Mouse (Mus musculus) lung, embryonic 15.5 days (tissue): Measurements from ENCODE around the gene Tenm3. TPM values are rescaled to one million over a fixed set of nuclear protein-coding genes. Genes with fewer than 3 reads are reported as not detected.
A peak's percentile ranks its signal among the peaks of the same experiment; 100 is the strongest.

Source experiments
- ATAC-seq: fragments of 200-750 bp; cut with Nextera tagmentation; 2 replicates; pipeline ENCODE4 v1.8.0; 2017; ENCODE audit warnings: moderate number of reproducible peaks, borderline replicate concordance; ENCODE audit not compliant: low FRiP score, low TSS enrichment; ENCODE audit errors: extremely low read depth
- H3K27ac ChIP-seq: fragments of 300-500 bp; sonication (generic); 2 replicates; pipeline ENCODE4 v1.5.1; 2015; ENCODE audit warnings: moderate library complexity, mild to moderate bottlenecking, inconsistent platforms
- H3K27me3 ChIP-seq: fragments of 300-500 bp; sonication (generic); 2 replicates; pipeline ENCODE4 v1.6.1; 2015; ENCODE audit warnings: inconsistent platforms
- H3K36me3 ChIP-seq: fragments of 300-500 bp; sonication (generic); 2 replicates; pipeline ENCODE4 v1.6.1; 2015; ENCODE audit warnings: inconsistent platforms
- H3K4me1 ChIP-seq: fragments of 300-500 bp; sonication (generic); 2 replicates; pipeline ENCODE4 v1.6.1; 2015; ENCODE audit warnings: inconsistent platforms
- H3K4me2 ChIP-seq: fragments of 300-500 bp; sonication (generic); 2 replicates; pipeline ENCODE4 v1.6.1; 2015; ENCODE audit warnings: inconsistent platforms, mild to moderate bottlenecking, moderate library complexity
- H3K4me3 ChIP-seq: fragments of 300-500 bp; sonication (generic); 2 replicates; pipeline ENCODE4 v1.5.1; 2015; ENCODE audit warnings: mild to moderate bottlenecking, inconsistent platforms
- H3K9ac ChIP-seq: fragments of 300-500 bp; sonication (generic); 2 replicates; pipeline ENCODE4 v1.6.1; 2015; ENCODE audit warnings: inconsistent platforms
- H3K9me3 ChIP-seq: fragments of 300-500 bp; sonication (generic); 2 replicates; pipeline ENCODE4 v1.6.1; 2016; ENCODE audit warnings: inconsistent platforms
- WGBS: fragments of 180-500 bp; shearing (Covaris S2); methylation state at CpG from one replicate; pipeline ENCODE4 v1.1.7; 2015; 5-methylcytosine and 5-hydroxymethylcytosine counted together
- polyA plus RNA-seq: library from polyadenylated mRNA; unstranded; fragments of >200 nt; fragmentation: Nextera tagmentation; extraction: Ambion mirVana; gene quantifications from 2 replicates; pipeline ENCODE4 v1.2.1, GENCODE M21; 2015

Tenm3 gene
- 5.1 and 5.7 TPM in 2 replicates for polyA plus RNA-seq

- peak within 1 kb of the TSS; percentile 73 for H3K4me3 ChIP-seq
- peaks cover 82% of the 10 kb centered on the region for H3K27me3 ChIP-seq
- no peak for ATAC-seq
- peak within 1 kb of the TSS; percentile 96 for H3K4me2 ChIP-seq
- under 1% methylated on average over 19 of the region's 19 CpGs for WGBS
- no peaks in the 10 kb centered on the region for H3K36me3 ChIP-seq
- peaks cover 22% of the 10 kb centered on the region for H3K4me1 ChIP-seq
- H3K9ac ChIP-seq = peak within 1 kb of the TSS; percentile 53
- H3K9me3 ChIP-seq = no peaks in the 10 kb centered on the region
- no peak within 1 kb of the TSS; the same call in 1 of the 2 replicates for H3K27ac ChIP-seq
Measured at GRCm38 (mm10) chr8:48843931-48844285, at the start of gene Tenm3. Gene Tenm3, minus strand, starts transcription at chr8:48843951.

- Histone ChIP-seq H3K27ac (no peak overlapping the region), H3K36me3 (no peaks in the 10 kb centered on the region), H3K27me3 (no peaks in the 10 kb centered on the region), H3K4me1 (no peaks in the 10 kb centered on the region), H3K4me2 (no peak overlapping the region), H3K4me3 (no peak overlapping the region), H3K9me3 (no peaks in the 10 kb centered on the region), H3K9ac (no peak overlapping the region)
- 58% methylated on average over 7 of the region's 7 CpGs for WGBS
- no peak for ATAC-seq
Measured at GRCm38 (mm10) chr8:48890216-48890765, 46.5 kb upstream of the Tenm3 start.

DNA sequence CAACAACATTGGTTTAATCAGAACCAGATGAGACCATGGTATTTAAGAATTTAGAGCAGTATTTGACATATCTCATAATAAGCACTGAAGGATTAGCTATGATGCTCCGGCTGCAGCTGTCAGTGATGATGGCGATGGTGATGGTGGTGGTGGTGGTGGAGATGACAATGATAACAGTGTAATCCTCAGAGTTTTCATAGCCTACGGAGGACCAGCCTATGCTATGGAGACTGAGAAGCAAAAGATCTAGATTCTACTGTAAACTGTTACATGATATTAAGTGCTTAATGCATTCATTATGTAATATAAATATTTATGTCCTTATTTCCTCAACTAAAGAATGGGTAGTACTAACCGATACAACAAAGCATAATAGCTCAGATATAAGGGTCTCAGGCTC, 40.5 kb upstream of the Tenm3 start:
- H3K4me1 ChIP-seq = no peaks in the 10 kb centered on the region

DNA sequence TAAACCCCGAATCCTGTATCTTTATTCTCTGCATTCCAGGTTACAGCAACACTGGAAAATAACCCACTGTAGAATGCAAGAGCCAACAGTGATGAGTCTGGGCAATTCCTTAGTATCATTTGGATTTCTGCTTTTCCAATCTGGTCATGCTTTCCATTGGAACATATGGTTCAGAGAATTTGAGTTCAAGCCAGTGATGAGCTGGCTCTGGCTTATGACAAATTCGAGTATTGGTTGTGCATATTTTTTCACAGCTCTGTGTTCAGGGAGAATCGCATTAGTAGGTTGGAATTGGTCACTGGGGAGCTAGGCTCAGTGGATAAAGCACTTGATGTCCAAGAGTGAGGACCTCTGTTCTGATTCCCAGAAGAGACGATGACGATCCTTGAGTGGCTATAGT, 36.8 kb upstream of the Tenm3 start:
- no peak overlapping the region for H3K27ac ChIP-seq
- H3K36me3 ChIP-seq = no peaks in the 10 kb centered on the region
- no peak overlapping the region for H3K4me3 ChIP-seq
- H3K27me3 ChIP-seq = no peaks in the 10 kb centered on the region
- no peak overlapping the region for H3K4me2 ChIP-seq
- 89% methylated on average over 5 of the region's 5 CpGs for WGBS
- H3K9ac ChIP-seq = no peak overlapping the region
- no peaks in the 10 kb centered on the region for H3K9me3 ChIP-seq
- H3K4me1 ChIP-seq = no peaks in the 10 kb centered on the region
- no peak for ATAC-seq

More for the DNA sequence above, 40.5 kb upstream of the Tenm3 start:
- Histone ChIP-seq H3K27me3 (no peaks in the 10 kb centered on the region), H3K4me3 (no peak overlapping the region), H3K9ac (no peak overlapping the region), H3K9me3 (no peaks in the 10 kb centered on the region), H3K36me3 (no peaks in the 10 kb centered on the region), H3K4me2 (no peak overlapping the region), H3K27ac (no peak overlapping the region)
- peak; percentile 57; the same call in 1 of the 2 replicates for ATAC-seq
- WGBS = 51% methylated on average over 4 of the region's 4 CpGs

DNA sequence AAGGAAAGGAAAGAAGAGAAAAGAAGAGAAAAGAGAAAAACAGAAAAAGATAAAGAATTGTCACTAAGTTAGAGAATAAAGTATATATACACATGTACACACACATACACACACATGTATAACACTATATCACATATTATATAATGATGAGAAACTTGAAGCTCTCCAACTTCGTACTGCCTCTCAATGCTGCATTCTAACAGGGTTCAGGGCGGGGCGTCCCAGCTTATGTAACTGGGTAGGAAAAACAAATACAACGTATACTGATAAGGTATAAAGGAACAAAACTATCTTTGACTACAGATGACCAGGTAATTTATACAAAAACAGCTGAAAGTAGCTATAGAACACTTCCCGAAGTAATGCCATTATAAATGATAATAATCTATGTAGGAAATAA, 22.2 kb upstream of the Tenm3 start:
- Histone ChIP-seq H3K27ac (no peak overlapping the region), H3K4me1 (no peaks in the 10 kb centered on the region), H3K36me3 (no peaks in the 10 kb centered on the region), H3K27me3 (no peaks in the 10 kb centered on the region), H3K4me2 (no peak overlapping the region), H3K4me3 (no peak overlapping the region), H3K9me3 (no peaks in the 10 kb centered on the region), H3K9ac (no peak overlapping the region)
- 86% methylated on average over 5 of the region's 5 CpGs for WGBS
- ATAC-seq = no peak

- H3K27me3 ChIP-seq = no peaks in the 10 kb centered on the region
- no peak overlapping the region for H3K9ac ChIP-seq
- H3K4me1 ChIP-seq = no peaks in the 10 kb centered on the region
- no peaks in the 10 kb centered on the region for H3K9me3 ChIP-seq
- ATAC-seq = no peak
- H3K4me2 ChIP-seq = no peak overlapping the region
- H3K4me3 ChIP-seq = no peak overlapping the region
- no peaks in the 10 kb centered on the region for H3K36me3 ChIP-seq
- WGBS = 48% methylated on average over 4 of the region's 4 CpGs
- no peak overlapping the region for H3K27ac ChIP-seq
Measured at GRCm38 (mm10) chr8:48865485-48865884, 21.7 kb upstream of the Tenm3 start.

DNA sequence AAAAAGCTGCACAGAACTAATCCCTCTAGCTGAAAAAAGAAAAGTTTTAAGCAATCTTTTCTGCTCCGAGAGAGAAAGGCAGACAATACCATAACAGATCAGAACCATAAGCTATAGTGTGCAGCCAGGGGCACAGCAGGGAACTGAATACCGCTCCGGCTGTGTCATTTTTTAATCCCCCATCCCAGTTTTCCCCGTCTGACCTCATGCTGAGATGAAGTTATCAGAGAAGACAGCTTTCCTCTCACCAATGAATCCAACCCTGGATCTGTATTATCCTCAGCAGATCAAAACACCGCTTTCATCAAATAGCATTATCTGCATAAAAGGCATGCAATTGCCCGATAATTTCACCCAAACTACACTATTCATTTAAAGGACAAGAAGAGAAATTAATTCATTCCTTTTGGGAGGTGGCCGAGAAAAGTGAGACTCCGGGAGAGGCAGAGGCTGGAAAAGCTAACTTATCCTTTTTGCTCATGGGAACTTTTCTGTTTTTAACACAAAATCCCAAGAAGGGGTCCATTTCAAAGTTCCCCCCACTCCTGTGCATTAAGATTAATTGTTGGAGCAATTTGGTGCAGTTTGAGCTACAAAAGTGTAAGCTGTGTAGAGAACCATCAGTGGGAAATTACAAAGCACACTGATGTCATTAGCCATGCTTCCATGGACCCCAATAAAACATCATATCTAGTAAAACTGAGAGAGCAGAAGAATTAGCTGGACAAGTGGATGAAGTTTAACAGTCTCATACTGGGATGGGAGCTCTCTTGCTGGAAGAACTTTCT, 6.7 kb upstream of the Tenm3 start:
- Histone ChIP-seq H3K9me3 (no peaks in the 10 kb centered on the region), H3K4me2 (no peak overlapping the region), H3K9ac (no peak overlapping the region), H3K4me1 (no peaks in the 10 kb centered on the region), H3K36me3 (no peaks in the 10 kb centered on the region), H3K27me3 (peaks cover 32% of the 10 kb centered on the region), H3K27ac (no peak overlapping the region), H3K4me3 (no peak overlapping the region)
- ATAC-seq = no peak
- WGBS = 72% methylated on average over 8 of the region's 8 CpGs

DNA sequence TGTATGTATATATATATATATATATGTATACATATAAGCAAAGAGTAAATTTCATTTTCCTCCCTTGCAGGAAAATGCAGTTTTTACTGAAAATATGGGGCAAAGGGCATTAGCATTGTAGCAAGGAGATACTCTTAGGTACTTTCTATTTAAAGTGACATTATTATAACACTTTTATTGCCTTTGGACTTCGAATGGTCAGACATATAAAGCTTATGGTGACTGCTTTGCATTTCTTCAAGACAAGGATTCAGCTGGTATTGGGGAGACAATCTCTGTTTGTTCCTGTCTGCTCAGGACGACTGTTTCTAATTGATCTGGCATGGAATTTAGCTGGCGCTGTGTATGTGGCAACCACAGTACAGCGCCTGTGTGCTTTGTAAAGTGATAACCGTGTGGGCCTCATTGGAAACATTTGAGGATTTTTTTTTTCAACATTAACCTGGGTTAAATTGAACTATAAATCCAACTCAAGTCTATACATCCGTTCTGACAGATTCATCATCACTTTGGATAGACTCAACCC, 5.4 kb upstream of the Tenm3 start:
- 68% methylated on average over 6 of the region's 6 CpGs for WGBS
- ATAC-seq = no peak
- Histone ChIP-seq H3K9me3 (no peaks in the 10 kb centered on the region), H3K4me1 (peaks cover 7% of the 10 kb centered on the region; the same call in 1 of the 2 replicates), H3K4me2 (no peak overlapping the region), H3K36me3 (no peaks in the 10 kb centered on the region), H3K27ac (no peak overlapping the region), H3K4me3 (no peak overlapping the region), H3K9ac (no peak overlapping the region), H3K27me3 (peaks cover 45% of the 10 kb centered on the region)

GRCm38 (mm10) chr8:48844961-48845360, 1.2 kb upstream of the Tenm3 start:
- H3K4me1 ChIP-seq = peaks cover 22% of the 10 kb centered on the region
- no peaks in the 10 kb centered on the region for H3K9me3 ChIP-seq
- H3K36me3 ChIP-seq = no peaks in the 10 kb centered on the region
- no peak overlapping the region for H3K27ac ChIP-seq
- H3K27me3 ChIP-seq = peaks cover 78% of the 10 kb centered on the region
- H3K9ac ChIP-seq = no peak overlapping the region
- peak overlapping the region; percentile 96 for H3K4me2 ChIP-seq
- peak overlapping the region; percentile 73 for H3K4me3 ChIP-seq
- ATAC-seq = no peak
- WGBS = 8% methylated on average over 12 of the region's 12 CpGs

GRCm38 (mm10) chr8:48844370-48844905, 687 bp upstream of the Tenm3 start:
- no peak overlapping the region for H3K27ac ChIP-seq
- peak overlapping the region; percentile 73 for H3K4me3 ChIP-seq
- peak overlapping the region; percentile 96 for H3K4me2 ChIP-seq
- peaks cover 81% of the 10 kb centered on the region for H3K27me3 ChIP-seq
- no peaks in the 10 kb centered on the region for H3K36me3 ChIP-seq
- no peaks in the 10 kb centered on the region for H3K9me3 ChIP-seq
- no peak for ATAC-seq
- WGBS = under 1% methylated on average over 14 of the region's 14 CpGs
- peaks cover 22% of the 10 kb centered on the region for H3K4me1 ChIP-seq
- 0 out of 2 replicates have a peak overlapping the region, but pooled peaks have one; percentile 4 for H3K9ac ChIP-seq

GRCm38 (mm10) chr8:48842991-48843930, 490 bp downstream of the Tenm3 start:
- Histone ChIP-seq H3K36me3 (no peaks in the 10 kb centered on the region), H3K27me3 (peaks cover 87% of the 10 kb centered on the region), H3K4me2 (peak overlapping the region; percentile 96), H3K27ac (no peak overlapping the region; the same call in 1 of the 2 replicates), H3K4me3 (peak overlapping the region; percentile 73), H3K9me3 (no peaks in the 10 kb centered on the region), H3K4me1 (peaks cover 22% of the 10 kb centered on the region), H3K9ac (peak overlapping the region; percentile 53)
- WGBS = under 1% methylated on average over 87 of the region's 93 CpGs
- peak; percentile 80 for ATAC-seq
